Mouse (Mus musculus) hindbrain, embryonic 16.5 days (tissue): Measurements from ENCODE around the gene Gsk3b. TPM values are rescaled to one million over a fixed set of nuclear protein-coding genes. Genes with fewer than 3 reads are reported as not detected.
A peak's percentile ranks its signal among the peaks of the same experiment; 100 is the strongest.
"Not testable (repeated sequence)": the region's sequence is repeated elsewhere in the genome, so short reads cannot be mapped to it uniquely, and the experiment has no call there.

Experiments used
- ATAC-seq: fragments of 200-750 bp; cut with Nextera tagmentation; 2 replicates; pipeline ENCODE4 v1.8.0; 2017; ENCODE audit warnings: moderate TSS enrichment, moderate library complexity
- H3K27ac ChIP-seq: fragments of 300-500 bp; sonication (generic); 2 replicates; pipeline ENCODE4 v1.5.1; 2014; ENCODE audit warnings: low read depth, mild to moderate bottlenecking, control low read depth, low read length, moderate library complexity
- H3K27me3 ChIP-seq: fragments of 300-500 bp; sonication (generic); replicated peaks from 2 replicates; pipeline ENCODE4 v1.6.1; 2014; ENCODE audit warnings: low read length; ENCODE audit not compliant: control insufficient read depth, insufficient read depth
- H3K36me3 ChIP-seq: fragments of 300-500 bp; sonication (generic); 2 replicates; pipeline ENCODE4 v1.6.1; 2014; ENCODE audit warnings: mild to moderate bottlenecking, low read length, moderate library complexity, mixed read lengths; ENCODE audit not compliant: control insufficient read depth, insufficient read depth
- H3K4me1 ChIP-seq: fragments of 300-500 bp; sonication (generic); 2 replicates; pipeline ENCODE4 v1.6.1; 2014; ENCODE audit warnings: low read depth, low read length; ENCODE audit not compliant: control insufficient read depth, insufficient read depth
- H3K4me2 ChIP-seq: fragments of 300-500 bp; sonication (generic); 2 replicates; pipeline ENCODE4 v1.6.1; 2014; ENCODE audit warnings: mild to moderate bottlenecking, low read length, control low read depth, moderate library complexity
- H3K4me3 ChIP-seq: fragments of 300-500 bp; sonication (generic); 2 replicates; pipeline ENCODE4 v1.5.1; 2014; ENCODE audit warnings: mild to moderate bottlenecking, low read length, control low read depth, moderate library complexity
- H3K9ac ChIP-seq: fragments of 300-500 bp; sonication (generic); 2 replicates; pipeline ENCODE4 v1.6.1; 2014; ENCODE audit warnings: low read depth, mild to moderate bottlenecking, control low read depth, low read length, moderate library complexity
- H3K9me3 ChIP-seq: fragments of 300-500 bp; sonication (generic); 2 replicates; pipeline ENCODE4 v1.6.1; 2014; ENCODE audit warnings: mild to moderate bottlenecking, low read length, moderate library complexity; ENCODE audit not compliant: control insufficient read depth
- WGBS: fragments of 180-500 bp; shearing (Covaris S2); extraction: QIAGEN DNeasy Blood & Tissue Kit; methylation state at CpG from one replicate; pipeline ENCODE4 v1.1.7; 2014; 5-methylcytosine and 5-hydroxymethylcytosine counted together
- polyA plus RNA-seq: library from polyadenylated mRNA; unstranded; fragments of >200 nt; fragmentation: Nextera tagmentation; extraction: Ambion mirVana; gene quantifications from 2 replicates; pipeline ENCODE4 v1.2.1, GENCODE M21; 2015

The Gsk3b gene
- polyA plus RNA-seq, 1 experiment from 2014 or later = 131 TPM

- Histone ChIP-seq H3K4me3 (no peak overlapping the region), H3K27ac (no peak overlapping the region), H3K4me2 (no peak overlapping the region), H3K36me3 (peaks cover 11% of the 10 kb centered on the region), H3K9me3 (no peaks in the 10 kb centered on the region), H3K9ac (no peak overlapping the region), H3K27me3 (no peaks in the 10 kb centered on the region), H3K4me1 (peaks cover 3% of the 10 kb centered on the region)
- WGBS = 76% methylated on average over 6 of the region's 6 CpGs
- ATAC-seq = no peak
Measured at GRCm38 (mm10) chr16:38192640-38193039, 103.8 kb downstream of the Gsk3b start.

GRCm38 (mm10) chr16:38197299-38197698 lies 108.5 kb downstream of the Gsk3b start:
- Histone ChIP-seq H3K27ac (no peak overlapping the region), H3K9ac (no peak overlapping the region), H3K4me1 (peaks cover 3% of the 10 kb centered on the region), H3K4me3 (no peak overlapping the region), H3K36me3 (peaks cover 12% of the 10 kb centered on the region), H3K4me2 (no peak overlapping the region), H3K9me3 (no peaks in the 10 kb centered on the region), H3K27me3 (no peaks in the 10 kb centered on the region)
- peak; percentile 57 for ATAC-seq
- 50% methylated on average over 4 of the region's 4 CpGs for WGBS

- Histone ChIP-seq H3K27me3 (no peaks in the 10 kb centered on the region), H3K4me1 (no peaks in the 10 kb centered on the region), H3K4me2 (no peak overlapping the region), H3K9ac (no peak overlapping the region), H3K27ac (no peak overlapping the region), H3K4me3 (no peak overlapping the region), H3K36me3 (no peaks in the 10 kb centered on the region), H3K9me3 (no peaks in the 10 kb centered on the region)
- ATAC-seq = no peak
- 94% methylated on average over 7 of the region's 7 CpGs for WGBS
Measured at GRCm38 (mm10) chr16:38205272-38205671, 116.5 kb downstream of the Gsk3b start.

GRCm38 (mm10) chr16:38222491-38222890 lies 133.7 kb downstream of the Gsk3b start:
- not testable (repeated sequence) for H3K4me2 ChIP-seq, H3K27ac ChIP-seq, H3K4me1 ChIP-seq, H3K27me3 ChIP-seq, ATAC-seq, H3K9ac ChIP-seq, H3K9me3 ChIP-seq, H3K4me3 ChIP-seq
- WGBS = 96% methylated on average over 5 of the region's 5 CpGs
- peaks cover 12% of the 10 kb centered on the region for H3K36me3 ChIP-seq

GRCm38 (mm10) chr16:38236936-38237585 lies 148.3 kb downstream of the Gsk3b start:
- Histone ChIP-seq H3K27me3 (no peaks in the 10 kb centered on the region), H3K4me1 (0 out of 2 replicates have a peak, but pooled peaks cover 2% of the 10 kb centered on the region), H3K4me3 (no peak overlapping the region), H3K9ac (no peak overlapping the region), H3K27ac (no peak overlapping the region), H3K9me3 (no peaks in the 10 kb centered on the region), H3K36me3 (peaks cover 3% of the 10 kb centered on the region; the same call in 1 of the 2 replicates), H3K4me2 (no peak overlapping the region)
- 76% methylated on average over 4 of the region's 4 CpGs for WGBS
- no peak for ATAC-seq

- Histone ChIP-seq H3K27me3 (no peaks in the 10 kb centered on the region), H3K4me1 (0 out of 2 replicates have a peak, but pooled peaks cover 2% of the 10 kb centered on the region), H3K9ac (no peak overlapping the region), H3K4me3 (no peak overlapping the region), H3K36me3 (peaks cover 7% of the 10 kb centered on the region), H3K27ac (no peak overlapping the region; the same call in 1 of the 2 replicates), H3K4me2 (no peak overlapping the region), H3K9me3 (no peaks in the 10 kb centered on the region)
- 0 out of 2 replicates have a peak, but pooled peaks have one; percentile 3 for ATAC-seq
- WGBS = 79% methylated on average over 5 of the region's 5 CpGs
Measured at GRCm38 (mm10) chr16:38239729-38240128, 150.9 kb downstream of the Gsk3b start.

- H3K27ac ChIP-seq = peak overlapping the region; percentile 44; the same call in 1 of the 2 replicates
- 95% methylated on average over 10 of the region's 10 CpGs for WGBS
Measured at GRCm38 (mm10) chr16:38240167-38240566, 151.4 kb downstream of the Gsk3b start.

GRCm38 (mm10) chr16:38244111-38244510 lies 155.3 kb downstream of the Gsk3b start:
- no peak overlapping the region for H3K27ac ChIP-seq
- H3K36me3 ChIP-seq = peaks cover 7% of the 10 kb centered on the region
- no peak overlapping the region for H3K9ac ChIP-seq
- WGBS = 91% methylated on average over 6 of the region's 6 CpGs
- H3K4me3 ChIP-seq = no peak overlapping the region
- ATAC-seq = no peak
- H3K9me3 ChIP-seq = no peaks in the 10 kb centered on the region
- no peaks in the 10 kb centered on the region for H3K27me3 ChIP-seq
- H3K4me1 ChIP-seq = no peaks in the 10 kb centered on the region
- H3K4me2 ChIP-seq = no peak overlapping the region

More at GRCm38 (mm10) chr16:38240167-38240566, 151.4 kb downstream of the Gsk3b start:
- H3K36me3 ChIP-seq = peaks cover 7% of the 10 kb centered on the region
- no peaks in the 10 kb centered on the region for H3K9me3 ChIP-seq
- peak; percentile 49; the same call in 1 of the 2 replicates for ATAC-seq
- 0 out of 2 replicates have a peak, but pooled peaks cover 2% of the 10 kb centered on the region for H3K4me1 ChIP-seq
- no peak overlapping the region for H3K9ac ChIP-seq
- H3K27me3 ChIP-seq = no peaks in the 10 kb centered on the region
- H3K4me3 ChIP-seq = no peak overlapping the region
- H3K4me2 ChIP-seq = no peak overlapping the region

- no peak overlapping the region for H3K27ac ChIP-seq
Measured at GRCm38 (mm10) chr16:38245379-38245778, 156.6 kb downstream of the Gsk3b start.

More at GRCm38 (mm10) chr16:38245379-38245778, 156.6 kb downstream of the Gsk3b start:
- no peak overlapping the region for H3K4me2 ChIP-seq
- WGBS = 43% methylated on average over 2 of the region's 2 CpGs
- H3K27me3 ChIP-seq = no peaks in the 10 kb centered on the region
- no peaks in the 10 kb centered on the region for H3K4me1 ChIP-seq
- H3K36me3 ChIP-seq = peaks cover 7% of the 10 kb centered on the region
- H3K9me3 ChIP-seq = no peaks in the 10 kb centered on the region
- H3K9ac ChIP-seq = no peak overlapping the region
- no peak for ATAC-seq
- H3K4me3 ChIP-seq = no peak overlapping the region
